Mouse (Mus musculus) frontal cortex, postnatal 25 days (tissue): ENCODE results near the gene Rnase11.

Experiments
- DNase-seq, 2 experiments: peaks; one replicate each; pipeline ENCODE4 v3.0.0; 2022; ENCODE audit warnings: low spot score in 2 of 2

Gene Rnase11

DNA sequence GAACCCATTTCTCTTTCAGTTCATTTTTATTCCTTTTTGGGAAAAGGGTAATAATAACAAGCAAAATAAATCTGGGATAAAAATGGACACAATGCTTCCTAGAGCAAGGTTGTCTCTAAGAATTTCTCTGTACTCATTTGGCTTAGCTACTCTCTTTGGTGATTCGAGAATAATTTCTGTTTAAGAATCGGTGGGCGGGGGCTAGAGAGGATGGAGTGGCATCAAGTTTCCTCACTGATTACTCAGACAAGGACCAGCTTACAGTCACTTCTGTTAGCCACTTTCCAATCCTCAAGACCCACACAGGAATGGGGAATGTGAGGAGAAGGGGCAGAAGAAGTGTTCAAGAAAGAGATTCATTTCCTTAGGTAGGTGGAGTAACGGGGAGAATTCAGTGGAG lies 41.2 kb downstream of the Rnase11 start:
- DNase-seq, result no peak

DNA sequence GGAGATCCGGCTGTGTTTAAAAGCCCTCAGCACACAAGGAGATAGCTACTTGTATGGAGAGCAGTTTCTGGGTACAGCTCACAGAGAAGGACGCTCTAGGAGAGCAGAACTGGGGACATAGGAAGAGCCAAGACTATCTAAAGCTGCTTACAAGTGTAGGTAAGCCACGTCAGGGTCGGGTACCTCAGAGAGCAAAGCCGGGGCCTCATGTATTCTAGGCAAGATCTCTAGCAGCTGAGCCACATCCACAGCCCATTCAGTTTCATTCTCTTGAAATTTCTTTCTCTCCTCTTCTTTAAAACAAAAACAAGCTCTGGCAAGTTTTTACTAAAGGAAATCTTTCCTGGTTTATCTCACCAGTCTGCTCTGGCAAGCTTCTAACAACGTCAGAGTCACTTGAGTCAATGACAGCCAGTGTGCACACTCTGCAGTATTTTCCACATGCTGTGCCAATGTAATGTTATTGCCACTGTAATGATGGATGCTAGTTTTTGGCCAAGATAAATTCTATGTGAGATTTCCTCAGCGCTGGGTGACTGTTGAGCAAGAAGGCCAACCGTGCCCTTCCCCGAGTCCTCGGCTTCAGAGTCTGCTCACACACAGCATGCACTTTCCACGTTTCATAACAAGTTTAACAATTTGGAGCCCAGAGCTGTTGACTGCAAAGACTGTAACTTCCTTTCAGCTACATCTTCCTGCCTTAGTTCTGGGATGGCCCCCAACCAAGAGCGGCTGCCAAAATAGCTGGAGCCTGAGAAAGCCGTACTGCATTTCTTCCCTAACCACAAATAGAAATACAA lies 41.8 kb downstream of the Rnase11 start:
- peak in 1 of 2 experiments; percentile 17 for DNase-seq

DNA sequence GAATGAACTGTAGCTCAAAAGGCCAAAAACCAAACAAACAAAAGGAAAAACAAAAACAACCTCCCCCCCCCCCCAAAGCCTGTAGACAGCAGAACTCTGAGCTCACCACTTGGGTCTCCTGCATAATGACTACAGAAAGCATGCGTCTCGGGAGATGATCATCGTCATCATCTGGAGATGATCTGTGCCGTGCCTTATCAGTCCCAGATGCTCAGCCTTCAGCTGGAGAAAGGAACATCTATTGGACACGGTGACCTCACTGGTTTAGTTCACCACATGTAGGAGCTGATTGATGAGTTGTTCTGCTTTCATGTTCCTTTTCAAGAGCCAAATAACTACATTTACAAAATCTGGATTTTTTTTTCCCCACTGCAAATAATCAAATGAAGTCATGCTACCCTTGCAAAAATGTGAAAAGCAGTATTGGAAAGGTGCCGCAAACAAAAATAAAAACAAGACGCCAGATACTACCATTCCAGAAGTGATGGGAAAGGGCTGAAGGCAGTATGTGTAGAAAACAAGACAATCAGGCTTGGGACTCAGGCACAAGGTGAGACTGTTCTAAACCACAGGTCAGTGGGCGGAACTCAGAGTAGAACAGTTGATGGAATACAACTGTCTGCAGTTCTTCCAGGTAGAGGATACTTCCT lies 42.7 kb downstream of the Rnase11 start, which contains the start of gene Rnase10:
Gene Rnase10 (plus strand): TSS at position 600 of the 650 bp plus-strand sequence.
- no peak for DNase-seq
